Mouse (Mus musculus) inflammation-experienced regulatory T-cells (primary cell): ENCODE data around the gene Ar. TPM values are rescaled to one million over a fixed set of nuclear protein-coding genes. Genes with fewer than 3 reads are reported as not detected.

Source experiments
- polyA plus RNA-seq, 2 experiments: library from polyadenylated mRNA; unstranded; fragments of 100-300 nt; shearing (Covaris generic); gene quantifications; one replicate each; pipeline ENCODE4 v1.2.1; 2017

The Ar gene
- polyA plus RNA-seq, result 1 to 10 TPM in 1 of 2 experiments, under 1 TPM in 1; 0.94 to 1.7 TPM

DNA sequence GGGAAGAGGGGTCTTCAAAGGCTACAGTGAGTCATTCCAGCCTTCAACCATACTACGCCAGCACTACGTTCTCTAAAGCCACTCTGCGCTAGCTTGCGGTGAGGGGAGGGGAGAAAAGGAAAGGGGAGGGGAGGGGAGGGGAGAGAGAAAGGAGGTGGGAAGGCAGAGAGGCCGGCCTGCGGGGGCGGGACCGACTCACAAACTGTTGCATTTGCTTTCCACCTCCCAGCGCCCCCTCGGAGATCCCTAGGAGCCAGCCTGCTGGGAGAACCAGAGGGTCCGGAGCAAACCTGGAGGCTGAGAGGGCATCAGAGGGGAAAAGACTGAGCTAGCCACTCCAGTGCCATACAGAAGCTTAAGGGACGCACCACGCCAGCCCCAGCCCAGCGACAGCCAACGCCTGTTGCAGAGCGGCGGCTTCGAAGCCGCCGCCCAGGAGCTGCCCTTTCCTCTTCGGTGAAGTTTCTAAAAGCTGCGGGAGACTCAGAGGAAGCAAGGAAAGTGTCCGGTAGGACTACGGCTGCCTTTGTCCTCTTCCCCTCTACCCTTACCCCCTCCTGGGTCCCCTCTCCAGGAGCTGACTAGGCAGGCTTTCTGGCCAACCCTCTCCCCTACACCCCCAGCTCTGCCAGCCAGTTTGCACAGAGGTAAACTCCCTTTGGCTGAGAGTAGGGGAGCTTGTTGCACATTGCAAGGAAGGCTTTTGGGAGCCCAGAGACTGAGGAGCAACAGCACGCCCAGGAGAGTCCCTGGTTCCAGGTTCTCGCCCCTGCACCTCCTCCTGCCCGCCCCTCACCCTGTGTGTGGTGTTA lies at the start of gene Ar:
Gene Ar (plus strand): TSS at position 239 of the 812 bp plus-strand sequence.

